Mouse (Mus musculus) hindbrain, embryonic 16.5 days (tissue): ENCODE measurements around the gene 1700088E04Rik. TPM values are rescaled to one million over a fixed set of nuclear protein-coding genes. Genes with fewer than 3 reads are reported as not detected.

Experiments
- ATAC-seq: fragments of 200-750 bp; cut with Nextera tagmentation; 2 replicates; pipeline ENCODE4 v1.8.0; 2017; ENCODE audit warnings: moderate TSS enrichment, moderate library complexity
- H3K27ac ChIP-seq: fragments of 300-500 bp; sonication (generic); 2 replicates; pipeline ENCODE4 v1.5.1; 2014; ENCODE audit warnings: low read depth, mild to moderate bottlenecking, control low read depth, low read length, moderate library complexity
- H3K27me3 ChIP-seq: fragments of 300-500 bp; sonication (generic); replicated peaks from 2 replicates; pipeline ENCODE4 v1.6.1; 2014; ENCODE audit warnings: low read length; ENCODE audit not compliant: control insufficient read depth, insufficient read depth
- H3K36me3 ChIP-seq: fragments of 300-500 bp; sonication (generic); 2 replicates; pipeline ENCODE4 v1.6.1; 2014; ENCODE audit warnings: mild to moderate bottlenecking, low read length, moderate library complexity, mixed read lengths; ENCODE audit not compliant: control insufficient read depth, insufficient read depth
- H3K4me1 ChIP-seq: fragments of 300-500 bp; sonication (generic); 2 replicates; pipeline ENCODE4 v1.6.1; 2014; ENCODE audit warnings: low read depth, low read length; ENCODE audit not compliant: control insufficient read depth, insufficient read depth
- H3K4me2 ChIP-seq: fragments of 300-500 bp; sonication (generic); 2 replicates; pipeline ENCODE4 v1.6.1; 2014; ENCODE audit warnings: mild to moderate bottlenecking, low read length, control low read depth, moderate library complexity
- H3K4me3 ChIP-seq: fragments of 300-500 bp; sonication (generic); 2 replicates; pipeline ENCODE4 v1.5.1; 2014; ENCODE audit warnings: mild to moderate bottlenecking, low read length, control low read depth, moderate library complexity
- H3K9ac ChIP-seq: fragments of 300-500 bp; sonication (generic); 2 replicates; pipeline ENCODE4 v1.6.1; 2014; ENCODE audit warnings: low read depth, mild to moderate bottlenecking, control low read depth, low read length, moderate library complexity
- H3K9me3 ChIP-seq: fragments of 300-500 bp; sonication (generic); 2 replicates; pipeline ENCODE4 v1.6.1; 2014; ENCODE audit warnings: mild to moderate bottlenecking, low read length, moderate library complexity; ENCODE audit not compliant: control insufficient read depth
- WGBS: fragments of 180-500 bp; shearing (Covaris S2); extraction: QIAGEN DNeasy Blood & Tissue Kit; methylation state at CpG from one replicate; pipeline ENCODE4 v1.1.7; 2014; 5-methylcytosine and 5-hydroxymethylcytosine counted together
- polyA plus RNA-seq: library from polyadenylated mRNA; unstranded; fragments of >200 nt; fragmentation: Nextera tagmentation; extraction: Ambion mirVana; gene quantifications from 2 replicates; pipeline ENCODE4 v1.2.1, GENCODE M21; 2015

1700088E04Rik gene
- polyA plus RNA-seq, 1 experiment from 2014 or later, result 20.2 TPM

- Histone ChIP-seq H3K27me3 (no peaks in the 10 kb centered on the region), H3K36me3 (peaks cover 6% of the 10 kb centered on the region), H3K9me3 (no peaks in the 10 kb centered on the region), H3K4me3 (peak overlapping the region; percentile 69), H3K9ac (peak overlapping the region; percentile 89), H3K4me2 (peak overlapping the region; percentile 70), H3K4me1 (peaks cover 15% of the 10 kb centered on the region), H3K27ac (no peak overlapping the region)
- ATAC-seq, result no peak
- WGBS, result 16% methylated on average over 9 of the region's 9 CpGs
These were observed 31.0 kb downstream of the 1700088E04Rik start for GRCm38 (mm10) chr15:79110031-79110430.

DNA sequence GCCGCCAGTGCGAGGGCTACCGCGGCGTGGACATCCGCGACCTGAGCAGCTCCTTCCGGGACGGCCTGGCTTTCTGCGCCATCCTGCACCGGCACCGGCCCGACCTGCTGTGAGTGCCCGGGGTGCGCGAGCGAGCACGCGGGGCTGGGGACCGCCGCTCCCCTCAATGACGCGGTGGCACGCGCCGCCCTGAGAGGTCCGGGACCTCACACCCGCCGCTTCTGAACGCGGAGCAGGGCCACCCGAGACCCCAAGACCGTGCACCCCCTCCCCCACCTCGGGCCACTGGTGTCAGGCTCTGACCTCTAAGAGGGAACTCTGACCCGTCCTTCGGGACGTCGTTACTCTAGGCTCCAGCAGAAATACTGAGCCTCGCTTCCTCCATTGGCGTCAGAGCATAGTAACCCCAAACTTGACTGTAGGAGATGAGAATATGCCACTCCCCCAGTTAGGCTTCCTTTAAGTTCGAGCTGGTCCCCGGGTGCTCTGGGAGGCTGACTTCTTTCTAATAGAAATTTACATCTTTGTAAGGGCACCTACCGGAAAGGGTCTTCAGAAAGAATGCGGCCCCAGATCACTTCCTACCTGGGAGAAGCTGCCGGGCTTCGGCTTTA is 31.6 kb downstream of the 1700088E04Rik start:
- no peak; the same call in none of the 2 replicates for ATAC-seq
- H3K4me3 ChIP-seq, result peak overlapping the region; percentile 69
- peak overlapping the region; percentile 75 for H3K27ac ChIP-seq
- under 1% methylated on average over 36 of the region's 46 CpGs for WGBS
- peaks cover 15% of the 10 kb centered on the region for H3K4me1 ChIP-seq
- no peaks in the 10 kb centered on the region for H3K9me3 ChIP-seq
- H3K27me3 ChIP-seq, result no peaks in the 10 kb centered on the region
- peak overlapping the region; percentile 89 for H3K9ac ChIP-seq
- peak overlapping the region; percentile 70 for H3K4me2 ChIP-seq
- peaks cover under 1% of the 10 kb centered on the region; the same call in 1 of the 2 replicates for H3K36me3 ChIP-seq

GRCm38 (mm10) chr15:79108421-79109320 is 32.4 kb downstream of the 1700088E04Rik start, which contains the start of gene Micall1:
TSS of gene Micall1 (plus strand) at chr15:79108898.
- no peaks in the 10 kb centered on the region for H3K9me3 ChIP-seq
- no peaks in the 10 kb centered on the region for H3K36me3 ChIP-seq
- H3K27ac ChIP-seq, result peak within 1 kb of the TSS; percentile 75
- peaks cover 15% of the 10 kb centered on the region for H3K4me1 ChIP-seq
- H3K9ac ChIP-seq, result peak within 1 kb of the TSS; percentile 89
- no peaks in the 10 kb centered on the region for H3K27me3 ChIP-seq
- 1% methylated on average over 41 of the region's 85 CpGs for WGBS
- H3K4me3 ChIP-seq, result peak within 1 kb of the TSS; percentile 69
- peak; percentile 79 for ATAC-seq
- H3K4me2 ChIP-seq, result peak within 1 kb of the TSS; percentile 70

DNA sequence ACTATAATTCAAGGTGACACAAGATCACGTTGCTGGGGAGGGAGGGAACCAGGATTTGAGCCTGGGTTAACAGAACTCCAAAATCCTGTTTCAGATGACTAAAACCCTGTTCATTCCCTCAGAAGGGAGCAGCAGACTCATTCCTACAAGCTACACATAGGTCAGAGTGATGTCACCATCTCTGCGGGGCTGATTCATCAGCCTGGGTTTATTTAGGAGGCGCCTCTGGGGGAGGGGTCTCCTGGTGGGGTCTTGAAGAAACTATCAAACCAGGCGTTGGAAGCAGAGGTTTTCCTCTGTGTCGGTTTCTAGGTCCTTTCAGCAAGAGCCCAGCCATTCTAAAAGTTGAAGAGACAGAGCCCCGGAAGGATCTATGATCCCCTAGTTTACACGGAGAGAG is 33.1 kb downstream of the 1700088E04Rik start:
- H3K4me2 ChIP-seq, result peak overlapping the region; percentile 70
- no peaks in the 10 kb centered on the region for H3K9me3 ChIP-seq
- 21% methylated on average over 7 of the region's 7 CpGs for WGBS
- no peak overlapping the region; the same call in 1 of the 2 replicates for H3K4me3 ChIP-seq
- H3K4me1 ChIP-seq, result peaks cover 15% of the 10 kb centered on the region
- H3K27ac ChIP-seq, result peak overlapping the region; percentile 0; the same call in 1 of the 2 replicates
- no peak for ATAC-seq
- no peaks in the 10 kb centered on the region for H3K27me3 ChIP-seq
- H3K9ac ChIP-seq, result no peak overlapping the region
- no peaks in the 10 kb centered on the region for H3K36me3 ChIP-seq

- Histone ChIP-seq H3K27ac (no peak overlapping the region), H3K4me2 (no peak overlapping the region), H3K36me3 (no peaks in the 10 kb centered on the region), H3K9me3 (no peaks in the 10 kb centered on the region), H3K27me3 (no peaks in the 10 kb centered on the region), H3K4me3 (no peak overlapping the region), H3K4me1 (peaks cover 5% of the 10 kb centered on the region), H3K9ac (no peak overlapping the region)
- 57% methylated on average over 2 of the region's 2 CpGs for WGBS
- ATAC-seq, result no peak
These were observed 35.2 kb downstream of the 1700088E04Rik start for GRCm38 (mm10) chr15:79105804-79106203.

DNA sequence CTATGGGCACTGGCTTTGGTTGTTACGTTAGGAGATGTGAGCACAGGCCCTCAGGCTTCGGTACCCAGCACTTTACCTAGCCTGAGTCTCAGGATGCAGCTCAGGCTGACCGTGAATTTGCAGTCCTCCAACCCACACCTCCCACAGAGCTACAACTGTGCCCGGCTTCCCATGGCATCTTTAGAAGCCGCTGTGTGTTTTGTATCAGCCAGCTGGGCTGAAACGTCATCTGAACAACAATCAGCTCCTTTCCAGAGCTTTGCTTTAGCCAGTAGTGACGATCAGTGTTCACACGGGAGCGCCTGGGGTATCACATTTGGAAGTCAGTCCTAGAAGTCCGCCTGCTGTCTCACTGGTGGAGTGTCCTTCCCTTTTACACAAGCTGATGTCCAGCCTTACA is 37.8 kb downstream of the 1700088E04Rik start:
- Histone ChIP-seq H3K4me1 (peaks cover under 1% of the 10 kb centered on the region), H3K4me3 (no peak overlapping the region), H3K9me3 (no peaks in the 10 kb centered on the region), H3K27me3 (no peaks in the 10 kb centered on the region), H3K4me2 (no peak overlapping the region), H3K36me3 (no peaks in the 10 kb centered on the region), H3K27ac (no peak overlapping the region), H3K9ac (no peak overlapping the region)
- ATAC-seq, result no peak
- 58% methylated on average over 10 of the region's 10 CpGs for WGBS

DNA sequence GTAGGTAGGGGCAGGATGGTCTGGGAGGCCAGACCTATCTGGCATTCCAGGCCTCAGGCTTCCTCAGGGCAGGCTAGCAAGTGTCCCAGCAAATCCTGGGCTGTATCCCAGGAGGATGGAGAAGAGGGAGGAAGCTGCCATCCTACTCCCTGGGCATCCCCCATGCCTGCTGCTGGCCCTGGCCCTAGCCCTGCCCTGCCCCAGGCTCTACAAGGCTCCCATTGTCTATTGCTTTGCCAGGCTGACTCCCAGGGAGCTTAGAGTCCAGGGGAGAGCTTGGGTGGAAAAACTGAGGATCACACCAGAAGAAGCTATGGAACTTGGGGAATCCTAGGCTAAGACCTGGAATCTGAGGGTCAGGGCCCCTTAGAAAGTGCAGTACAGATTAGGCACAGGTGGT is 39.5 kb downstream of the 1700088E04Rik start:
- H3K27me3 ChIP-seq, result no peaks in the 10 kb centered on the region
- H3K4me2 ChIP-seq, result no peak overlapping the region
- H3K27ac ChIP-seq, result no peak overlapping the region
- ATAC-seq, result no peak
- H3K9me3 ChIP-seq, result no peaks in the 10 kb centered on the region
- no peak overlapping the region for H3K9ac ChIP-seq
- H3K4me3 ChIP-seq, result no peak overlapping the region
- H3K36me3 ChIP-seq, result no peaks in the 10 kb centered on the region
- H3K4me1 ChIP-seq, result peaks cover 7% of the 10 kb centered on the region

DNA sequence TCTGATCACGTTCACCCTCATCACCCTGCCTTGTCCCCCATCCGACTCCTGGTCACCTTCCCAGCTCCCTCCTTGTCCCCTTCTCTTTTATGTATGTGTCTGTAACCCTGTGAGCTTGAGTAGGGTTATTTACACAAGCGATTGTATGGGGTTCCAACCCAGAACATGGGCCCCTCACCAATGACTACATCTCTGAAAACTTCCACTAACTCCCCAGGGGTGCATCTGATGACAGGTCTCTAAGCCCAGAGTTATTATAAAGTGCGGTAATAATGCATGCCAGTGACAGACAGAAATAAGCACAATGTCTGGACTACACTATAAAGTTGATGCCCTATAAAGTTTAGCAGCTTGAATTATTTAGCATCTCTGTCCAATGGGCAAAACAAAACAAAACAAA is 40.7 kb downstream of the 1700088E04Rik start:
- Histone ChIP-seq H3K9me3 (no peaks in the 10 kb centered on the region), H3K9ac (no peak overlapping the region), H3K4me3 (no peak overlapping the region), H3K4me1 (peaks cover 7% of the 10 kb centered on the region), H3K27ac (no peak overlapping the region), H3K27me3 (no peaks in the 10 kb centered on the region), H3K4me2 (no peak overlapping the region), H3K36me3 (peaks cover 2% of the 10 kb centered on the region)
- WGBS, result 75% methylated on average over 4 of the region's 4 CpGs
- ATAC-seq, result no peak

DNA sequence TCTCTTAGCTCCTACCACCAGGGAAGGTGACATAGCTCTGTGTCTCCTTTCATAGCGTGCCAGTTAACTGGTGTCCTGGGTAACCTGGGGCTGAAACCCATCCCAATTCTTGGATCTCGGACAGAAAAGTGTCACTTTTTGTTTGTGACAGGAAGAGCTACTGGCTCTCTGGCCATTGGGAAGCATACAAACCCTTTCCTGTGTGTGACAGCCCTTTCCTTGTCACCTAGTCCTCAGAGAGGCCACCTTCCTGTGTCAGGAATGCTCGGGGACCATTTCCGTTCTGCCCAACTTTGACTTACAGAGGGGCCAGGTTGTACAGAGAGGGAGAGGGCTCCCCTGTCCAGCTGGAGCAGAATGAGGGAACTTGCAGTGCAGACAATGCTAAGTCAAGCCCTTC is 41.6 kb downstream of the 1700088E04Rik start:
- H3K27ac ChIP-seq, result no peak overlapping the region; the same call in 1 of the 2 replicates
- H3K36me3 ChIP-seq, result peaks cover 7% of the 10 kb centered on the region
- no peak overlapping the region for H3K4me3 ChIP-seq
- H3K27me3 ChIP-seq, result no peaks in the 10 kb centered on the region
- peaks cover 7% of the 10 kb centered on the region for H3K4me1 ChIP-seq
- H3K9ac ChIP-seq, result no peak overlapping the region
- ATAC-seq, result no peak
- H3K4me2 ChIP-seq, result no peak overlapping the region
- 68% methylated on average over 4 of the region's 4 CpGs for WGBS
- no peaks in the 10 kb centered on the region for H3K9me3 ChIP-seq
